Mouse (Mus musculus): ENCODE results near the gene Sec22b.

GRCm38 (mm10) chr3:97967627-97968026 lies 66.6 kb downstream of the Sec22b start:
- TF ChIP-seq HCFC1 (IDR thresholded peaks at IDR 0.05; ENCODE audit: borderline replicate concordance, insufficient read depth, low read length) = no peak
- TF ChIP-seq ZC3H11A (IDR thresholded peaks at IDR 0.05; ENCODE audit: borderline replicate concordance, low read depth, low read length) = no peak
- no peak for TF ChIP-seq ZNF384 (IDR thresholded peaks at IDR 0.05; ENCODE audit: low read depth, low read length)

All from ES-E14 (cell line).